Mouse (Mus musculus) adrenal gland, adult (tissue): Measurements from ENCODE around the gene Pik3ca.
"Not testable (repeated sequence)": the region's sequence is repeated elsewhere in the genome, so short reads cannot be mapped to it uniquely, and the experiment has no call there.

Experiments used
- DNase-seq, 2 experiments: peaks; one replicate each; pipeline ENCODE4 v3.0.0; 2022 to 2023; ENCODE audit warnings: low spot score in 1 of 2; ENCODE audit not compliant: inconsistent age in 2 of 2

The Pik3ca gene

GRCm38 (mm10) chr3:32399931-32400330 lies 2.5 kb downstream of the Pik3ca start:
- DNase-seq = peak in 1 of 2 experiments; percentile 68

DNA sequence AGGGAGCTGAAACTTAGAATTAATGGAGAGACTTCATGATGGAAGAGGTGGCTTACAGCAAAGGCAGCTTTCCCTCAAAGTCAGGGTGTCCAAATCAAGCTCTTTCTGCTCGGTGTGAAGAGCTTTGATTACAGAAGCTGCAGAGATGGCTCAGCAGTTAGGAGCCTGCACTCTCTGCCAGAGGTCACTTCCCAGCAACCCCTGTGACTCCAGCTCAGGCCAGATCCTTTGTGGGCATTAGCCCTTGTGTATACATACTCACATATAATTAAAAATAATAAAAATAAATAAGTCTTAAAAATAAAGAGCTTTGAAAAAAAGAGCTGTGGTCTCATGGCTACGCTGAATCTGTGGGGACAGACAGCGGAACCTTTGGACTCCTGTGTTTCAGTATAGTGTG lies 4.1 kb downstream of the Pik3ca start:
- no peak for DNase-seq

DNA sequence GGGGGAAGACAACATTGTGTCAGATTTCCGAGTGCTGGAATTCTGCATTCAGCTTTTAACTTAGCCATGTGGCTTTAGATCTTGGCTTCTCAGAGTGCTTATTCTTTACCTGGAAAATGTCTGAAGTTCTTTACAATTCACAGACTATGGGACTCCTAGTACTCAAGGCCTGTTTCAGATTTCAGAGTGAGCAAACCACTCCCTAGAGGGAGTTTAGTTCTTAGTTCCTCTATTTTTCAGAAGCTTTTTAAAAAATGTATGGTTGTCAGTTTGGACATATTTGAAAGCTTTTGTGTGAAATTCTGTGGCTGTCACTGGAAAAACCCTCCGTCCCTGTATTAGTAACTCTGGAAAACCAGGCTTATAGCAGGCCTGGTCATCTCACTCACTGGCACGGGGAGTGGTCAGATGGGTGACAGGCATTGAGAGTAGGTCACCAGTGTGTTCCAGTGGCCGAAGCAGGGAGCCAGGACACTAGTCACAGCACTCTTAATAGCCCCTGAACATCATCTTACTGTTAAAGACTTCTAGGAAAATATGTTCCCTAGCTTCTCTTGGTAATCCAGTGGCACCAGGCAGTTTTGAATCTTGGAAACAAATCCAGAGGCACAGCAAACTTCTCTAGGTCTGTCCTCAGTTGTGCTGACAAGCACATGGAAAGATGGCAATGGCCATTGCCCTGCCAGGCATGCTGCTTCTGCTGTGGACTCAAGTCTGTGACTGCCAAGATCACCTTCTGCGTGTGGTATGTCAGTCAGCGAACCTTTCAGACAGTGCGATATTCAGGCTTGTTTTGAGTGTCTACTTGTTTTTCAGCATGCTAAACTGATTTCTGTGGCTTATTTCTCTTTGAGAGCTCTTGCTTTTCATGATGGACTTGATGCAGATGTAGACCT lies 5.8 kb downstream of the Pik3ca start:
- DNase-seq = no peak

DNA sequence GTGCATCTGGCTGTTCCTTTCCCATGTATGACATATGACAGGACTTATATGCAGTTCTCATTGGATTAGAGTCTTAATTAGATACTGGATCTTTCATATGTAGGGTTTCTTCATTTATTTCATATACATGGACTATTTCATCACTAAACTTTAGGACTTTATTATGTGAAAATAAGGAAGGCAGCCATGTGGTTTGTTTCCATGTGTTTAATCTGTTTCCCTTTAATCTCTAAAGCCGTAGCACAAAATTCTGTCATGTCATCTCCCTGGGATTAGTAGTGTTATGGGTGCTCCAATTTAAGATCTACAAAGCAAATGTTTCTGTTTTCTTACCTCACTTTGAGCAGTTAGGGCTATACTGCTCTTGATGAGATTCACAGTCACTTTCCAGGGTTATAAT lies 8.2 kb downstream of the Pik3ca start:
- DNase-seq = no peak

DNA sequence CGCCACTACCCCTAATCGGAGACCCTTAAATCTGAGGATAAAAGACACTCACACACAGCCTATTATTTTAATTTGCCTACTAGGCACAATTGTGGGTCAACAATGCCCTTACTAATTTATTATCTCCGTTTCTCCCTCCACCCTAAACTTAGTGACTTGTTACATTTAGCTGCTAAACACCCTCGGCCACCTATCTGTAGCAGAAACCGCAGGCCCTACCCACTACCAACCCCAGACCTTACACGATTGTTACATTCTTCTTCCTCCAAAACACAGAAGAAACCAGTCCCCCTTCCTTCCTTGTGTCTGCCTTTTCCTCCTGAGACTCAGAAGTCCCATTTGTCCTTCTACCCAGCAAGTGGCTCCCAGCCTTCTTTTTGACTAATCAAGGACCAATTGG lies 9.3 kb downstream of the Pik3ca start:
- no peak for DNase-seq

DNA sequence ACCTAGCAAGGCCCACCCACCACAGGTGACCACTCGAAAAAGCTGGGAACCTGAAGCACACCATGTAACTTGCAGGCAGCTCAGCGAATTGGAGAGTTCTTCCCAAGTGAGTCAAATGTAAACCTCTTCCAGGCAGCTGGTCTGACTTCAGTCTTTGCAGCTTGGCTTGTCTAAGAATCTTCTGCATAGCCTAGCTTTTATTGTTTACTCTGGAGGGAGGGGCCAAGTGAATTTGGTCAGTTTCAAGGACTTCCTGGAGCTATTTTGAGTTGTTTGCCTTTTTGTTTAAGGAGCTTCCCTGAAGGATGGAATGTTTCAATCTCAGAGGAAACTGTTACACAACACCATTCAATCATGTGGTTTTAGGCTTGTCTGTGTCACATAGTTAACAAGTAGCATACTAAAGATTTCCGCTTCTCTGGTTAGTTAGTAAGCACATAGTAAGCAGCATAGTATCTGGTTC lies 11.4 kb downstream of the Pik3ca start:
- DNase-seq = peak in 1 of 2 experiments; percentile 55

GRCm38 (mm10) chr3:32412502-32413044 lies 15.1 kb downstream of the Pik3ca start:
- DNase-seq = no peak

DNA sequence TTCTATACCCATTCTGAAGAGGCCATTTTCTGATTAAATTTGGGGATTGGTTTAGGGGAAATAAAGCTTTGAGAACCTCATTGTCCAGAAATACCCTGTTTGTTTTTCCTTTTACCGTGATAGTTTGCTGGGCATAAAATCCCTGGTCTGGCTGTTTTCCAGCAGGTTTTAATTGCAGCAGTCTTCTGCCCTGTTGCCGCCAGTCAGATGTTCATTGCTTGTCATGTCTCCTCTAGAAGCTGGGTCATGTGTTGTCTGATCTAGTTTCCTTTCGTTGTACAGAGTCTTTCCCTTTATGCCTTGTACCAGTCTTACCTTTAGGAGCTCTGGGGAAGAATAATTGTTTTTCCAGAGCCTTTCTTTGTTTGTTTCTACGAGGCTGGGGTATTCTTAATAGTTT lies 16.9 kb downstream of the Pik3ca start:
- DNase-seq = no peak

DNA sequence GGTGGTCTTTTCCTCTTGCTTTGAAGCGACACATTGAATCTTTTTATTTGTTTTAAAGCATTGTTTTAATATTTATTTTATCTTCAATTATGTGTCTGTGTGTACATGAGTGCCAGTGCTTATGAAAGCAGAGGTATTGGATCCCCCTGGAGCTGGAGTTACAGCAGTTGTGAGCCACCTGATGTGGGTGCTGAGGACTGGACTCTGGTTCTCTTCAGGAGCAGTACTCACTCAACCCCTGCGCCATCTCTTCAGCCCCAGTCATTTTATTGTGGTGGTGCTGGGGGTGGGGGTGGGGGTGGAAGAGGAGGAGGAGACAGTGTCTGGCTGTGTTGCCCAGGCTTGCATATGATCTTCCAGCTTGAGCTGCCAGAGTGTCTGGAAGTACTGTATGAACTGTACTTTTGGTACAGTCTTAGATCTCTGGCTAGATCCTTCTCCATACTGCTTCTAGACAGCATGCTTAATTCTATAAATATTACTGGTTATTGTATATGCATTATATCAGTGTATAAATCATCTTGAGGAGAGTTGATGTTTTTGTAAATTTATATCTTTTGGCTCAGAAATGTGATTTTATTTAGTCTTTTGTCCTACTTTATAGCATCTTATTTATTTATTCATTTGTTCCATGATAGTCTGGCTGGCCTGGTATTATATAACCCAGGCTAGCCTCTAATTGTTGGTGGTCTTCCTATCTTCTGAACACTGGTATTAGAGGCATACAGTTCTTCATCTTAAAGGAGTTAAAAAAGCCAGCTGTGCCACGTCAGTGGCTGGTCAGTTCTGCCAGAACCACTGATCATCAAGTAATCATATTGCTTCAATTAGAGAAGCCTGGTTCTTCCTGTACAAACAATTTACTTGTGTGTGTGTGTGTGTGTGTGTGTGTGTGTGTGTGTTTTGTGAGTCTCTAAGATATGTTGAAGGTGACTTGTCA lies 18.2 kb downstream of the Pik3ca start:
- no peak for DNase-seq

DNA sequence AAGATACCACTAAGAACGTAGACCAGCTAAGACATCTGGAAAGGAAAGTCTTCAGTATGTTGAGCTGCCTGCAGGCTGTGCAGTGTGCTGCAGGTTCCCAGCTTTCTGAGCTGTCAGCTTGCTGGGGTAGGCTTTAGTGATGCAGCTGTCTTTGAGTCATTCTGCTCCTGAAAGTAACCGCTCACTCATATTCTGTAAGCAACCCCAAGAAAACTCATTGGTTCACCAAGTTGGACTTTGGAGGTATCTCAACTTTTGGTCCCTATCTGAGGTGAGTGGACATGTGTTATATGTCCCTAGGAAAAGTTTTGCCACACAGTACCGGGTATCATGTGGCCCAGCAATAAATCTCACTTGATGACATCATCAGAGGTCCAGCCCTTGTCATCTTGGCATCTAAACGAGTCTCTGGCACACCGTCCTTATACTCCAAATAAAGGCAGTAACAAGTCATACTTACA lies 20.3 kb downstream of the Pik3ca start:
- DNase-seq = peak; percentile 44 to 86

- no peak for DNase-seq
Observed at GRCm38 (mm10) chr3:32419866-32420265, 22.4 kb downstream of the Pik3ca start.

GRCm38 (mm10) chr3:32421115-32422054 lies 23.9 kb downstream of the Pik3ca start:
- peak in 1 of 2 experiments; percentile 74 for DNase-seq

- DNase-seq = no peak
Observed at GRCm38 (mm10) chr3:32427695-32428094, 30.2 kb downstream of the Pik3ca start.

GRCm38 (mm10) chr3:32428361-32428760 lies 30.9 kb downstream of the Pik3ca start:
- DNase-seq = no peak

DNA sequence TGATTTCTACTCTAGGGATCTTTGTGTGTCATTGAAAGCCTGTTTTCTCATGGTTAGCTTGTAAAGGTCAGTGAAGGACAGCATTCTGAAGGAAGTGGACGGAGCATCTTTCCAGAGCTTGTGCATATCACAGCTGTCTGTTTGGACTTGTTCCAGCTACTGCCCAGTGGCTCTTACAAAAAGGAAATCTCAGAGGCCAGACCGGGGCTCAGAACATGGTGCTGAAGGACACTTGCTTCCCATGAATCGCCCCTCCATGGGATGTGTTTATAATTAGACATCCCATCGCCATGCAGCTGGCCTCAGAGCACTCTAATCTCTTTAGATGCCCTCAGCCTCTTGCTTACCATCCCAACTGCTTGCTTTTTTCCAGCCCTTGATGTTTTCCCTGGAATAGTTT lies 31.4 kb downstream of the Pik3ca start:
- DNase-seq = peak; percentile 46 to 78

- not testable (repeated sequence) for DNase-seq
Observed at GRCm38 (mm10) chr3:32429351-32429750, 31.9 kb downstream of the Pik3ca start.

GRCm38 (mm10) chr3:32430394-32430793 lies 32.9 kb downstream of the Pik3ca start:
- DNase-seq = peak in 1 of 2 experiments; percentile 67

DNA sequence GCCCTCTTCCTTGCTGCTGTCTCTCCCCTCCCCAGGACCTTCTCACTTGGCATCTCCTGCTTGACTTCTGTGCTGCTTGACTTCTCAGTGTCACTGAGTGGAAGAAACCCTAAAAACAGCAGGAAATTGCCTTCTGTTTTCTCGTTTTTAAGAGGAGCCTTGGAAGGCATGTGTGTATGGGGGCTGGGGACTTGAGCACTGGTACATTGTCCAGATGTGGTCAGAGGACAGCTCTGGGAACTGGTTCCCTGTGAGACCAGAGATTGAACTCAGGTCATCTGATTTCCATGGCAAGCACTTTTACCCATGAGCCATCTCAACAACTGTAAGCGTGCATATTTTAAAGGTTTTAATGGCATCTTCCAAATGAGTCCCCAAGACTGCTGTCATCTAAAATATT lies 36.5 kb downstream of the Pik3ca start:
- no peak for DNase-seq

DNA sequence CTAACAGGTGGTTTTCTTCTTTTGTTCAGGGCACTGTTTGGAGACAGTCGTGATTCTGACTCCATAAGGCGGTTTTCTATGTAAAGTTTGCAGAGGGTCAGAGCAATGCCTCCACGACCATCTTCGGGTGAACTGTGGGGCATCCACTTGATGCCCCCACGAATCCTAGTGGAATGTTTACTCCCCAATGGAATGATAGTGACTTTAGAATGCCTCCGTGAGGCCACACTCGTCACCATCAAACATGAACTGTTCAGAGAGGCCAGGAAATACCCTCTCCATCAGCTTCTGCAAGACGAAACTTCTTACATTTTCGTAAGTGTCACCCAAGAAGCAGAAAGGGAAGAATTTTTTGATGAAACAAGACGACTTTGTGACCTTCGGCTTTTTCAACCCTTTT lies 38.6 kb downstream of the Pik3ca start:
- DNase-seq = peak in 1 of 2 experiments; percentile 16

- peak in 1 of 2 experiments; percentile 42 for DNase-seq
Observed at GRCm38 (mm10) chr3:32437297-32437696, 39.8 kb downstream of the Pik3ca start.
